Mouse (Mus musculus): ENCODE data around the gene 1700001K19Rik.
A peak's percentile ranks its signal among the peaks of the same experiment; 100 is the strongest.
"Not testable (repeated sequence)": the region's sequence is repeated elsewhere in the genome, so short reads cannot be mapped to it uniquely, and the experiment has no call there.

Gene 1700001K19Rik

DNA sequence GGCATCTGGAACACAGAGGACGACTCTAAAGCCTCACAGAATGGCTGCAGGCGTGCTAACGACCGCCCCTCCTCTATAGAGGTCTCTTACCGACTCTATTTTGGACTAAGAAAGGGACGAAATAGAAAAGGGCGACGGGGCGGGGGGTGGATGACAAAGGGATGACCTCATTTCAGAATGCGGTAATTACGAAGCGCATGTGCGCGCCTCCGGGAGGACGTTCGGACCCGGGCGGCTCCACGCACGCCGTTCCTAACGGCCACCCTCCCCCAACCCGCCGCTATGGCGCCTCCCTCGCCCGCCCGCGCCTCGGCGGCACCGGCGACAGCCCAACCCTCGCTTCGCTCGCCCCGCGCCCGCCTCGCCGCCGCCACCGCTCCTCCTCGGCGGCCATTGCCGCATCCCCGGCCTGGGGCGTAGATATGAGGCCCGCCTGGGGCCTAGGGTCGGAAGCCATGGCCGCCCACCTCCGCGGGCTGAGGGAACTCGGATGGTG, 13.3 kb upstream of the 1700001K19Rik start:
- DNase-seq: peak; percentile 69

DNA sequence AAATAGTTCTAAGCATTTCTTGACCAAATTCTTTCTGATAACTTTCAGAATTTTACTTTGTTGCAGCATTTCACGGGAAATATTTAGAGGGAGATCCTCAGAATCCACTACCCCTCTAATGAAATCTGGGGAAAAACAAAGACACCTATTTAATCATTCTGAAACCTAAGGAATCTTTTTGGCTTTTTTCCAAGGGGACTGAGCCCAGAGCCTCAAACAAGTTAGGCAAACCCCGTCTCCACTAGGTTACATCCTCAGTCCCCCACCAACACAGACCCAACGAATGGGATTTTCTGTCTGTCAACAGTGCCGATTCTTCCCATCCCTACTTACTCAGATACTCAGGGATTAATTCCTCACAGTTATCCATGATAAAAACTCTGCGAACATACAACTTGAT, 11.0 kb upstream of the 1700001K19Rik start:
- DNase-seq: not testable (repeated sequence)

DNA sequence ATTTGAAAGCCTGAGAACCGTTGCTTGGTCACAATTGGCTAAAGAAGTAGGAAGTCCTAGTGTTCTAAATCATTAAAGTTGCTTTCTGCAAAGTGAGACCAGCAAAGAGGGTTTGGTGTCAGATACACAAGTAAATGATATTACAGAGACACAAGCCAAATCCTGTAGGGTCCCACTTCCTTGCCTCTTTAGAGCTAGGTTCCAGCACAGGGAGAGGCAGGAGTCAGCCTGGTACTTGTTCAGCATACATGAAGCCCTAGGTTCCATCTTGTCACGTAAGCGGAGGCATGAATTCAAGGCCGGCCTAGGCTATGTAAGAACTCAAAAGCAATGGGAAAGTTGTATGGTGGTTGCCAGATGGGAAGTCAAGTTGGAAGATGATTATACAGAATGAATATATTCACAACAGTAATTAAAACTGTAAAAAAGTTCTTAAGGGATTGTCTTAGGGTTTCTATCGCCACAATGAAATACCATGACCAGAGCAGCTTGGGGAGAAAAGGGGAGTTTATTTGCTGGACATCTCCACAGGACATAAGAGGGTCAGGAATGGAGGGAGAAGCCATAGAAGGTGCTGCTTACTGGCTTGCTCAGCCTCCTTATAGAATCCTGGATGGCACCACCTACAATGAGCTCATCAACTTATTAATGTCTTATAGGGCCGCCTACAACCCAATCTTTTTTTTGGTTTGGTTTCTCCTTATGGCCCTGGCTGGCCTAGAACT, 7.7 kb upstream of the 1700001K19Rik start:
- DNase-seq: no peak

DNA sequence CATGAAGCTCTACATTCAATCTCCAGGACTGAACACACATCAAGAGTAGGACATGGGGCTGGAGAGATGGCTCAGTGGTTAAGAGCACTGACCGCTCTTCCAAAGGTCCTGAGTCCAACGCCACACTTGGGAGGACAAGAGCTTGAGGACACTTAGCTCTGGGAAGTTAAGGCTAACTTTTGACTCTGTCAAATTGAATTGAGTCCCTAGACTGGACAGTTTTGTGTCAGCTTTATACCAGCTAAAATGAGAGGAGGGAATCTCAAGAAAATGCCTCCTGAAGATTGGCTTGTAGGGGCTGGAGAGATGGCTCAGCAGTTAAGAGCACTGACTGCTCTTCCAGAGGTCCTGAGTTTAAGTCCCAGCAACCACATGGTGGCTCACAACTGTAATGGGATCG, 6.5 kb upstream of the 1700001K19Rik start:
- DNase-seq: not testable (repeated sequence)

DNA sequence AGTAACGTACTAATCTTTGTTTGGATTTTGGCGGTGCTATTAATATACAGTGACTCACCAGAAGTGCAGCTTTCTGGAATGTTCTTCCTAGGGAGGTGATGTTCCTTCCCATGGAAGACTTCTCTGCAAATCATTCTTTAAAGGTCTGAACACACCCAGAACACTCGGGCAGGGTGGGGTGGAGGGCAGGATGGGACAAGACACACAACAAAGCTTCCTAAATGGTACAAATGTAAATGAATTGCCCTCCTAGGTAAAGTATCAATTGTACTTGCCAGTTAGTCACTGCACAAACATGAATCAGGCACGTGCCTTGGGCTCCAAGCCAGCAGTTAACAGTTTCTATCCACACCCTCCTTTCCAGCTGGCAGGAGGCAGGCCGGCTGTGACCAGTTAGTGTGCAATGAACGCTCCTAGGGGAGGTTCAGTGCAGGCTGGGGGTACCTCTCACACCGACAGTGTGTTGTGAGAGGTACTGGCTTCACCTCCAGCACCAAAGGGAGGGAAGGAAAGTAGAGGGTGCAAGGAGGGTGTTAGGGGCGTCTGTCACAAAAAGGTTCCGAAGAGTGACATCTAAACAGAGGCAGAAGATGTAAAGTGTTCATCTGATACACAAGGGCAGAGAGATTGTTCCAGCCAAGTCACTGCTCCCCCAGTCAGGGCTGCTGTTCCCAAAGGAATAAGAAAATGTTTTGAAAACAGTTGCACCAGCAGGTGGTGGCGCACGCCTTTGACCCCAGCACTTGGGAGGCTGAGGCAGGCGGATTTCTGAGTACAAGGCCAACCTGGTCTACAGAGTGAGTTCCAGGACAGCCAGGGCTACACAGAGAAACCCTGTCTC, 5.7 kb upstream of the 1700001K19Rik start:
- no peak for DNase-seq

DNA sequence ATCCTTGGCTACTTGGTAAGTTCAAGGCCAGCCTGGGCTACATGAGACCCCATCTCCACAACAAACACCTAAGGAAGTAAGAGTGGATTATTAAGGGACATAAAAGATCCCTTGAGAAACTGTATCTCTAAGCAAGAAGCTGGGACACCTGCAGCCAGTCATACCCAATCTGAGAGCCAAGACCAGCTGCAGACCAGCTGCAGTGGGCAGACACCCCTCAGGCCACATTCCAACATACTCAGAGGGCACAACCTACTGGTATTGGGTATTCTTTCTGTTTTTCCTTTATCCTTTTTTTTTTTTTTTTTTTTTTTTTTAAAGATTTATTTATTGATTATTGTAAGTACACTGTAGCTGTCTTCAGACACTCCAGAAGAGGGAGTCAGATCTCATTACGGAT, 1.2 kb upstream of the 1700001K19Rik start:
- DNase-seq: no peak

DNA sequence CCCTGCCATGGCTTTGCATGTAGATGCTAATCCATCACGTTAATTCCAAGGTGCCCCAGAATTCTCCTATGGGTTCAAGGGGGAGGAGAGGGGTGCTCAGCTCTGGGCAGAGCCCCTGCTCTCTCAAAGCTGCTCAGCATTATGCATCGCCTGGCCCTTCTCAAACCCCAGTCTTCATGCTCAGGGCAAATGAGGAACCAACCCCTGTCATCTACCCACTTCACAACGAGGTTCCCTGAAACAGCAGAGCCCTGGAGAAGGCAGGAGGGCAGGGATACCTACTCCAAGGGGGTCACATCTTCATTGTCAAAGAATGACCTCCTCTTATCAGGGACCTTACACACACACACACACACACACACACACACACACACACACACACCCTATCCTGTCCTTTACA, 541 bp downstream of the 1700001K19Rik start:
- no peak for DNase-seq

DNA sequence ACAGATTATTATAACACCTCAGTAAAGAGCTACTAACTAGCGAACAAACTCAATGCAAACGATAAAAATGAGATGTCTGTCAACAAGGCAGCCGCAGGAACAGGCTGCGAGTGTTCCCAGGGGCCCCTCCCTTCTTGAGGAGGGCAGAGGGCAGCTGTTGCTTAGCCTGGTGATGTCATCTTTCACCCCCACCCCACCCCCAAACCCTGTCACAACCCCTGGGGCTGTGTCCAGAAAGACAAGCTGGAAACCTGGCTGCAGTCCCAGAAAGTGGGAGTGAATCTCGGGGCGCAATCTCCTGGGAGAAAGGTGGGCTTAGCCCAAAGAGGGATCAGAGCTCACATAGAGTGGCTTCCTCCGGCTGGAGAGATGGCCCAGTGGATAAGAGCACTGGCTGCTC, 1.2 kb downstream of the 1700001K19Rik start:
- DNase-seq: no peak

DNA sequence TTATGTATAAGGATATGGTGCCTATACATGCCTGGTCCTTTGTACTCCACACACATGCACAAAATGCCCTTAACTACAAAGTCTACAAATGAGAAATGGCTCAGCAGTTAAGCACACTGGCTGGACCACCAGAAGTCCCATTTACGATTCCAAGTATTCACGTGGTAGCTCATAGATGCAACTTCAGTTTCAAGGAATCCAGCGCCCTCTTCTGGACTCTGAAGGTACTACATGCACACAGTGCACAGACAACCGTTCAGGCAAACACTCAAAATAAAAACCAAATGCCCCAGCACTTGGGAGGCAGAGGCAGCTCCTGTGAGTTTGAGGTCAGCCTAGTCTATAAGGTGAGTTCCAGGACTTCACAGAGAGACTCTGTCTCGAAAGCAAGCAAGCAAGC, 8.2 kb downstream of the 1700001K19Rik start:
- no peak for DNase-seq

DNA sequence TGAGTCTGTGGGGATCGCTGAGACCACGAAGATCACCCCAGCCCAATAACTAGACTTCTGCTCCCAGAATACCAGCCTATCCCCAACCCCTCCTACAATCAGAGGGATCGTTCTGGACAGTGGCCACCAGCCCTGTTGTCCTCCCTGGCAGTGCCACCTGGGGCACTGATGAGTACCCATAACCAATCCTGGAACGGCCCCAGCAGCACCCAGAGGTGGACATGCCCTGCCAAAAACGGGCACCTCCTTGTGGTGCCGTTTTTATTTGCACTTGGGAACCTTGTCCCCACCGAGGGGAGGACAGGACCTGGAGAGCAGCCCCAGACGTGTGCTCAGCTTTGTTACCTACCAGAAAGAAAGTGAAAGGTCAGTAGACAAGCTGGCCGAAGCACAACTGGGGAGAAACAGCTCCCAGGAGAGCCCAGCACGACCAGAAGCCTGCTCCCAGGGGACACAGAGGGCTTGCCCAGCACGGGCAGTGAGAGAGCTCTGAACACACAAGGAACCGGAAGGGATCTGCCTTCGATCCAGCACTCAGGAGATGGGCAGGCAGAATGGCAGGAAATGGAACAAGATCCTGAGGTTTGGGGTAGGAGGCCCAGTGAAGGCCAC, 14.8 kb downstream of the 1700001K19Rik start:
- no peak for DNase-seq

DNA sequence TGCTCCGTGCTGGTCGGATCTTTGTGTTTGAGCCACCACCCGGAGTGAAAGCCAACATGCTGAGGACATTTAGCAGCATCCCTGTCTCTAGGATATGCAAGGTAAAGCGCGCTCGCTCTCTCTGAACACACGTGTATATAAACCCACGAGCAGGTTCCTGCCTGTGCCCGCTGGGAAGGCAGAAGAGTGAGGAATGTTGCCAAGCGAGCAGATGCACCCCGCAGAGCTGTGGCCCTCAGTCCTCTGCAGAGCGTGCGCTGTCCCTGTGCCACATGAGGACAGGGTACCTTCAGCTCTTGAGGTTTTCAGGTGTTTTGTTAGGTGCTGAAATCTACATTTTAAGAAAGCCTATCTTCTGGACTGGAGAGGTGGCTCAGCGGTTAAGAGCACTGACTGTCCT, 20.7 kb downstream of the 1700001K19Rik start:
- no peak for DNase-seq

DNA sequence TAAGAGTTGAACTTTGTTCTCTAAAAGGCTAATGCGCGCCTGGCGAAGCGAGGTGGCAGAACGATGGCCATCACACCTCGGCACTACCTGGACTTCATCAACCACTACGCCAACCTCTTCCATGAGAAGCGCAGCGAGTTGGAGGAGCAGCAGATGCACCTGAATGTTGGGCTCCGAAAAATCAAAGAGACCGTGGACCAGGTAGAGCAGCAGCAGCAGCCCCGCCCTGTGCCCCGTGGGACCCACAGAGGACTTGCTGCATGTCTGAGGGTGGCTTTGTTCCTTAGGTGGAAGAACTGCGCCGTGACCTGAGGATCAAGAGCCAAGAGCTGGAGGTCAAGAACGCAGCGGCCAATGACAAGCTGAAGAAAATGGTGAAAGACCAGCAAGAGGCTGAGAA, 31.0 kb downstream of the 1700001K19Rik start:
- DNase-seq: no peak

DNA sequence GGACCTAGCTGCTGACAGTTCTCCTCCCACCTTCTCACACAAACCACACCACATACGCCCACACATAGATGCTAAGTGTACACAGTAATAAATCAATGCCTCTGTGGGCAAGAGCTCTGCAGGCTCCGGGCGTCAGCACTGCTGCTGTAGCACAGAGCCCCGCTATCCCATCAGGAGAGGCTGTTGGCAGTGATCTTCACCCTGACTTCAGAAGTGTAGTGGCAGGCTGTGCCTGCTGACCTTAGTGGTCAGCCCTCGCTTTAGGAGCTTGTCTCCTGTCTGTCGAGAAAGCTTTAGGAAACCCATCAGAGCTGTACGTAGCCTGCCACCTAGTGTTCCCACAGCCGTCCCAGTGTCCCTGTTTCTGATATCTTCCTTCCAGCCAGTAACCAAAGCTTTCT, 32.2 kb downstream of the 1700001K19Rik start:
- DNase-seq: no peak

DNA sequence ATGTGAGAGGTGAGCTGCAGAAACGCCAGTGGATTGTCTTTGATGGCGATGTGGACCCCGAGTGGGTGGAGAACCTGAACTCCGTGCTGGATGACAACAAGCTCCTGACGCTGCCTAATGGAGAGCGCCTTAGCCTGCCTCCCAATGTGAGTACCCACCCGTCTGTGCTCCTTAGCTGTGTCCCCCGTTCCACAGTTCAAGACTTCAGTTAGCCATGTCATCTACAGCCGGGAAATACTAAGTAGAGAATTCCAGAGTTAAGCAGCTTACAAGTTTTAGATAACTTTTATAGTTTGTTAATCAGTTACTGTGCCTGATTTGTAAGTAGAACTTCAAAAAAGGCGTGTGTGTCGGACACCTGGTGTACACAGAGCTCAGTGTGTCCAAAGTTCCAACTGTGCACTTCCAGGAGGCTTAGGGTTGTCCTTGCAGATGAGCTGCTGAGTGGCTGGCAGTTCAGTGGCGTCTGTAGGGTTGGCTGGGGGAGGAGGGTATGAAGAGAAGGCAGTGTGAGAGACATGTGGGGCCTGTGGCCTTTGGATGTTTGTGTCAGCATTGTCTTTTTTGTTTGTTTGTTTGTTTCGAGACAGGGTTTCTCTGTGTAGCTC, 44.8 kb downstream of the 1700001K19Rik start:
- no peak for DNase-seq

DNA sequence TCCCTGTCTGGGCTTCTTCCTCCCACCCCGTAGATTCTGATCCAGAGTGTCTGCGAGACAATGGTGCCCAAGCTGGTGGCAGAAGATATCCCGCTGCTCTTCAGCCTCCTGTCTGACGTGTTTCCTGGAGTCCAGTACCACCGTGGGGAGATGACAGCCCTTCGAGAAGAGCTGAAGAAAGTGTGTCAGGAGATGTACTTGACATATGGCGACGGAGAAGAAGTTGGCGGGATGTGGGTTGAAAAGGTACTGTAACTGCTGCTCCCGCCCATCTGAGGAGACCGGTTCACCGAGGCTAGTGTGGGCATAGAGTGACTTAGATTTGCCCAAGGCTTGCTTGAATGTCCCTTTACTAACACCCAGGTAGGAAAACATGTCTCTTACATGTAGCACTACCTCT, 46.1 kb downstream of the 1700001K19Rik start:
- no peak for DNase-seq

DNA sequence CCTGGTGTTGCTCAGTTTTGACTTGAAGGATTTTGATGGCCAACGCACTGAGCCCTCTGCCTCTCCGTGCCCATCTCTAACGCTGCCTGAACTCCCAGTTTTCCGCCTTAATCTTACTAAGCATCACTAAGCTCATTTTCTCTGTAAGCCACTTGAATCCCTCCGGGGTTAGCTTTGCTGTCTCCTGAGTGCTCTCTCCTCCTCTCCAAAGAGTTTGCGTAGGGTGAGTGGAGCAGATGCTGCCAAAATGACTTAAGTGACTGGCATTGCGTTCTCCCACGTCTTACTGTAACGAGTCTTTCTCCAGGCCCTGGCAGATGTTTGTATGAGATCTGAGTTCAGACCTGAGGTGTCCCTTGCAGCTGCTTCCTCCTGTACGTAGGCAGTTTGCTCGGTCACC, 52.4 kb downstream of the 1700001K19Rik start:
- no peak for DNase-seq

All from cerebellum, adult 11 months (tissue).